Mouse (Mus musculus) forebrain, embryonic 10.5 days (tissue): ENCODE measurements at regions not wholly inside any gene's neighbourhood (a gene's known extent, or its start where the extent isn't known, plus 50 kb on each side); places are given as distances from the start of the nearest gene placed in this dataset.

Experiments
- DNase-seq: peaks from one replicate; pipeline ENCODE4 v3.0.0-alpha.2; 2017; ENCODE audit warnings: low spot score; ENCODE audit errors: extremely low spot score
- H3K27ac ChIP-seq: fragments of 300-500 bp; sonication (generic); 2 replicates; pipeline ENCODE4 v1.5.1; 2016; ENCODE audit warnings: mild to moderate bottlenecking
- H3K27me3 ChIP-seq: fragments of 300-500 bp; sonication (generic); 2 replicates; pipeline ENCODE4 v1.6.1; 2016; ENCODE audit warnings: mild to moderate bottlenecking; ENCODE audit not compliant: poor library complexity, severe bottlenecking
- H3K36me3 ChIP-seq: fragments of 300-500 bp; sonication (generic); replicated peaks from 2 replicates; pipeline ENCODE4 v1.6.1; 2016; ENCODE audit warnings: mild to moderate bottlenecking, moderate library complexity
- H3K4me1 ChIP-seq: fragments of 300-500 bp; sonication (generic); 2 replicates; pipeline ENCODE4 v1.6.1; 2016
- H3K4me3 ChIP-seq: fragments of 300-500 bp; sonication (generic); 2 replicates; pipeline ENCODE4 v1.5.1; 2016; ENCODE audit warnings: mild to moderate bottlenecking, moderate library complexity
- H3K9me3 ChIP-seq: fragments of 300-500 bp; sonication (generic); 2 replicates; pipeline ENCODE4 v1.6.1; 2016; ENCODE audit warnings: mild to moderate bottlenecking, moderate library complexity
- WGBS: fragments of 180-500 bp; shearing (Covaris S2); methylation state at CpG from one replicate; pipeline ENCODE4 v1.1.7; 2016; 5-methylcytosine and 5-hydroxymethylcytosine counted together

GRCm38 (mm10) chr2:73987441-73988105 lies 76.4 kb upstream of the Atp5g3 start:
- Histone ChIP-seq H3K4me1 (peaks cover 5% of the 10 kb centered on the region; the same call in 1 of the 2 replicates), H3K27ac (no peak overlapping the region), H3K36me3 (no peaks in the 10 kb centered on the region), H3K27me3 (no peaks in the 10 kb centered on the region), H3K4me3 (no peak overlapping the region), H3K9me3 (no peaks in the 10 kb centered on the region)
- 92% methylated on average over 10 of the region's 10 CpGs for WGBS
- DNase-seq, result no peak

GRCm38 (mm10) chr2:73985911-73986250 lies 74.8 kb upstream of the Atp5g3 start:
- 84% methylated on average over 6 of the region's 6 CpGs for WGBS
- no peaks in the 10 kb centered on the region for H3K4me1 ChIP-seq
- no peak for DNase-seq
- H3K36me3 ChIP-seq, result no peaks in the 10 kb centered on the region
- H3K27me3 ChIP-seq, result peaks cover 4% of the 10 kb centered on the region; the same call in 1 of the 2 replicates
- H3K27ac ChIP-seq, result no peak overlapping the region
- H3K4me3 ChIP-seq, result no peak overlapping the region
- H3K9me3 ChIP-seq, result no peaks in the 10 kb centered on the region

GRCm38 (mm10) chr2:73985238-73985910 lies 74.2 kb upstream of the Atp5g3 start:
- H3K9me3 ChIP-seq, result no peaks in the 10 kb centered on the region
- no peak for DNase-seq
- H3K4me3 ChIP-seq, result no peak overlapping the region
- H3K4me1 ChIP-seq, result no peaks in the 10 kb centered on the region
- peaks cover 4% of the 10 kb centered on the region; the same call in 1 of the 2 replicates for H3K27me3 ChIP-seq
- no peaks in the 10 kb centered on the region for H3K36me3 ChIP-seq
- H3K27ac ChIP-seq, result no peak overlapping the region
- WGBS, result 90% methylated on average over 14 of the region's 14 CpGs

- H3K27me3 ChIP-seq, result peaks cover 9% of the 10 kb centered on the region; the same call in 1 of the 2 replicates
- 58% methylated on average over 4 of the region's 4 CpGs for WGBS
- no peak for DNase-seq
Observed at GRCm38 (mm10) chr2:73983166-73983565, 72.0 kb upstream of the Atp5g3 start.

GRCm38 (mm10) chr2:73978072-73978471 lies 66.9 kb upstream of the Atp5g3 start:
- Histone ChIP-seq H3K36me3 (no peaks in the 10 kb centered on the region), H3K4me1 (peaks cover 11% of the 10 kb centered on the region), H3K27me3 (peaks cover 9% of the 10 kb centered on the region; the same call in 1 of the 2 replicates), H3K27ac (no peak overlapping the region), H3K4me3 (no peak overlapping the region), H3K9me3 (no peaks in the 10 kb centered on the region)
- WGBS, result 63% methylated on average over 15 of the region's 15 CpGs
- no peak for DNase-seq

More at GRCm38 (mm10) chr2:73983166-73983565, 72.0 kb upstream of the Atp5g3 start:
- H3K4me1 ChIP-seq, result peaks cover 7% of the 10 kb centered on the region
- H3K4me3 ChIP-seq, result no peak overlapping the region
- H3K9me3 ChIP-seq, result no peaks in the 10 kb centered on the region
- no peak overlapping the region for H3K27ac ChIP-seq
- H3K36me3 ChIP-seq, result no peaks in the 10 kb centered on the region

- peaks cover 14% of the 10 kb centered on the region for H3K27me3 ChIP-seq
- no peak overlapping the region for H3K4me3 ChIP-seq
- no peaks in the 10 kb centered on the region for H3K36me3 ChIP-seq
- no peaks in the 10 kb centered on the region for H3K9me3 ChIP-seq
- no peak overlapping the region for H3K27ac ChIP-seq
- DNase-seq, result no peak
- WGBS, result 80% methylated on average over 3 of the region's 3 CpGs
- H3K4me1 ChIP-seq, result peaks cover 13% of the 10 kb centered on the region; the same call in 1 of the 2 replicates
Observed at GRCm38 (mm10) chr2:73973774-73974173, 62.6 kb upstream of the Atp5g3 start.

- DNase-seq, result no peak
- no peak overlapping the region for H3K4me3 ChIP-seq
- no peaks in the 10 kb centered on the region for H3K36me3 ChIP-seq
- H3K27ac ChIP-seq, result no peak overlapping the region
- peaks cover 16% of the 10 kb centered on the region for H3K4me1 ChIP-seq
- peaks cover 15% of the 10 kb centered on the region for H3K27me3 ChIP-seq
- no peaks in the 10 kb centered on the region for H3K9me3 ChIP-seq
- 80% methylated on average over 7 of the region's 7 CpGs for WGBS
Observed at GRCm38 (mm10) chr2:73967618-73968017, 56.5 kb upstream of the Atp5g3 start.

GRCm38 (mm10) chr2:73965595-73965994 lies 54.5 kb upstream of the Atp5g3 start:
- no peak overlapping the region for H3K27ac ChIP-seq
- H3K4me3 ChIP-seq, result no peak overlapping the region
- H3K9me3 ChIP-seq, result no peaks in the 10 kb centered on the region
- peaks cover 10% of the 10 kb centered on the region for H3K4me1 ChIP-seq
- WGBS, result 12% methylated on average over 4 of the region's 4 CpGs
- no peak for DNase-seq
- H3K36me3 ChIP-seq, result no peaks in the 10 kb centered on the region
- H3K27me3 ChIP-seq, result peaks cover 3% of the 10 kb centered on the region; the same call in 1 of the 2 replicates
